Mouse (Mus musculus) layer of hippocampus, postnatal 14 days (tissue): Measurements from ENCODE around the gene Tmem91. TPM values are rescaled to one million over a fixed set of nuclear protein-coding genes. Genes with fewer than 3 reads are reported as not detected.

Experiments used
- DNase-seq, 2 experiments: peaks; one replicate each; pipeline ENCODE4 v3.0.0; 2021 to 2022; ENCODE audit warnings: low spot score in 2 of 2, mixed read lengths in 1 of 2
- total RNA-seq, 2 experiments: library from RNA; stranded (reverse); gene quantifications; 2 replicates each; pipeline ENCODE4 v1.2.3; 2021

Gene Tmem91
- total RNA-seq, 2 experiments from 2014 or later: 16.4 to 29.3 TPM

DNA sequence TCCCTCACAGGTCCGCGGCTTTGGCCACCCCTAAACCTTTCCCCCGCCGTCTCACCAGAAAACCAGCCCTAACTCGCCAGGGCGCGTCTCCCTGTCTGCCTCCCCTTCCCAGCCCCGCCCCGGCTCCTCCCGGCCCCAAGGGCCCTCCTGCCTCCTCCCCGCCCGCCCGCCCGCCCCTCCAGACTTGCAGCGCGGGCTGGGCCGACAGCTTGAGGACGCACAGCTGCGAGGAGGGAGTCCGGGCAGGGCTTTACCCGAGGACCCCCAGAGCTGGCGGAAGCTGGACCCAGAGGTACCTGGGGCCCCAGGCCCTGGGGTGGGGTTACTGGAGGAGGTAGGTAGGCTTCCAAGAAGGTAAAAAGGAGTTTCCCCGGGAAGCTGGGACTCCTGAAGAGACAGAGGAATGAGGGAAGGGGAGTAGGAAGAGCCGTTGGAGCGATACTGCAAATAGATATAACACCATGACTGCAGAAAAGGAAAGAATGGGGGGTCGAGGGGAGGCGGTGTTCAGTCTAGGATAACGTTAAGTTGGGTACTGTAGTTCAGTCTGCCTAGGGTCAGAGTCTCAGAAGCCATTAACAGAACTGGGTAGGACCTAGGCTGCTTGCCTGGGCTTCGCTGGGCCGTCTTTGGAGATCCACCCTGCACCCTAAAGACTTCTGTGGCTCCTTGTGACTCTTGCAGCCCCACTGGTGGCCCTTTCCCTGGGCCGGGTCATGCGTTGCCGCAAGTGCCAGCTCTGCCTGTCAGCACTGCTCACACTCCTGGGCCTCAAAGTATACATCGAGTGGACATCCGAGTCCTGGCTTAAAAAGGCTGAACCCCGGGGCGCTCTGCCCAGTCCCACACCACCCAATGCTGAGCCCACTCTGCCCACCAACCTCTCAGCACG, 47.3 kb downstream of the Tmem91 start:
- no peak for DNase-seq

DNA sequence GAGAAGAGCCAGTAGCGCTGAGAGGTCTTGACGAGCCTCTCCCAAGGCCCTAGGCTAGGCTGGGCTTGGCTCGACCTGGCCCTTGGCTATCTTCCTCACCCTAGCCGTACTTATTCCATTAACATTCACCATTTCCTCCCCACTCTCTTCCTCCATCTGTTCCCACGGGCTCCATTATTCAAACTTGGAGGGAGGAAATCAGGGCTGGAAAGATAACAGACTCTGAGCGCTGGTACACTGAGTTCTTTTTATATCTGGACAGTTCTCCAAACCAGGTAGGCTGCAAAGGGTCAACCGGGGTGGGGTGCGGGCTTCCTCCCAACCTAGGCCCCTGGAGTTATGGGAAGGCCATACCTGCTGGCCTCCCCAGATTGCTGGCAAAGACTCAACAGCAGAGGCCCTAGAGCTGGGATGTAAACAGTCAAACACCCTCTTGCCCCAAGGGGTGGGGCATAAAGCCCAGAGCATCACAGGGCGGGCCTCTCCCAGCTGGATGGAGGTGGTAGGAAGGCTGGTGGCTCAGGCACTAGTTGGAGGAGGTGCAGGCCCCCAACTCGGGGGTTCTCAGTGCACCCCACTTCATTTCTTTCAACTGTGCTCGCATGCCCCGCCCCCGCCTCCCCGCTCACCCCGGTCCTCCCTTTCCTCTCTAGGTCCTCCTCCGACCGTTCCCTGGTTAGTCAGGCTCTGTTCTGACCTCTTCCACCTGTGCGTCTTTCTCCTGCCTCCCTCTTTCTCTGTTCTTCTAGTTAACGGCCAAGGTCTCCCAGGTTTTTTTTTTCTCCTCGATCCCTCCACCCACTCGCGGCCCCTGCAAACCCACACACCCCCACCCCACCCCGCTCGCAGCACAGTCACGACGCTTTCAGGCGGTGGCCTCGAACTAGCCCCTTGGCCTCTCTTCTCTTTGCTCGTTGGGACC, 48.2 kb downstream of the Tmem91 start, which contains the start of gene B3gnt8:
Gene B3gnt8 (plus strand): TSS at position 146 of the 922 bp plus-strand sequence.
- no peak for DNase-seq

- no peak for DNase-seq
Measured at GRCm38 (mm10) chr7:25625594-25626250, 49.2 kb downstream of the Tmem91 start.

GRCm38 (mm10) chr7:25624851-25625250, 50.1 kb downstream of the Tmem91 start:
- DNase-seq: no peak

DNA sequence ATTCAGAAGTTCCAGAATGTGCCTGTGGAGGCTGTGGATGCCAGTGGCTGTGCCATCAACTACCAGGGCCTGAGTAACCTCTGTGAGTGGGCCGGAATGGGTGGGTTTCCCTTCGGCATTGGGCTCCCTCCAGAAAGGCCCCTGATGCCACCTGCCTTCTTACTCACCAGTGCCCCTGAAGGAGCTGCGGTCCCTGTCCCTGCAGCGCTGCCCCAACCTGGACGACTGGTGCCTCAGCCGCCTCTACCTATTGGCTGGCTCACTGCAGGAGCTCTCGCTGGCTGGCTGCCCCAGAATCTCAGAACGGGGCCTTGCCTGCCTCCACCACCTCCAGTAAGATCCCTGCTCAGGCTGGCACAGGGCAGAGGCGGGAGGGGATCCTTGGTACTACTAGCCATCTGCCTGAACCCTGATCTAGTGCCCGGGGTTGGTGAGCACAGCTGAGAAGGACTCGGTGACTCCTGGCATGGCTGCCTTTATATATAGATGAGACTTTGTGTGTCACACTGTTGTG, 51.1 kb downstream of the Tmem91 start:
- DNase-seq: no peak

- DNase-seq: no peak
Measured at GRCm38 (mm10) chr7:25620751-25621150, 54.2 kb downstream of the Tmem91 start.

DNA sequence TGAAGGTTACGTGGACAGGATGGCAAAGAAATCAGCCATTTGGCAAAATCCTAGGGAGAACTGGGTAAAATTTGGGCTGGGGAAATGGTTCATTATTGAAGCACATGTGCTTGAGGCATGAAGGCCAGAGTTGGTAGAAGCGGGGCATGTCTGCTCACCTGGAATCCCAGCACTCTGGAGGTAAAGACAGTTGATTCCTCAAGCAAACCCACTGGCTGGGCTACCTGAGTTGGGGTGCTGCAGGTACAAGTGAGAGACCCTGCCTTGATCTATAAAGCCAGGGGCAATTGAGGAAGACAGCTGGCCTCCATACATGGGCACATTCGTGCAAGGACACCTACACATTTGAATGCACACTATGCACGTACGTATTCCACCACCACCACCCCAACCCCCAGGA, 54.9 kb downstream of the Tmem91 start:
- DNase-seq: no peak

DNA sequence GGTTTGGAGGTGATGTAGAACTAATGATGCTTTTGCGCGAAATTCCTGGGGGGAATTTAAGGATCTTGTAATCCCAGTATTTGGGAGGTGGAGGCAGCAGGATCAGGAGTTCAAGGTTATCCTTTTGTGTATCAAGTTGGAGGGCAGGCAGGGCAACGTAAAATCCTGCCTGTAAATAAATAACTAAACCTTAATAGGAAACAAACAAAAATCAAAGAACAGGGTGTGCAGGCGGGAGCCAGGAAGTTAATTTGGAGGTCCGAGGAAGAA, 55.3 kb downstream of the Tmem91 start:
- no peak for DNase-seq

Other genes with a start within 250 kb of the Tmem91 start
- 1 to 10 TPM; 2.5 to 3.1 TPM for gene Ceacam1, start 197.6 kb downstream of the Tmem91 start, total RNA-seq
- under 1 TPM; 0.14 to 0.23 TPM for gene Ceacam2, start 135.3 kb downstream of the Tmem91 start, total RNA-seq
- under 1 TPM in 1 of 2 experiments, not detected in 1; 0.57 TPM for gene Erich4, start 59.3 kb downstream of the Tmem91 start, total RNA-seq
- 10 to 100 TPM; 37.3 to 39.2 TPM for gene Dmac2, start 55.8 kb downstream of the Tmem91 start, total RNA-seq
- 1 to 10 TPM; 1.9 to 2.0 TPM for gene B3gnt8, start 48.5 kb downstream of the Tmem91 start, total RNA-seq
- gene Bckdha, start 16.2 kb downstream of the Tmem91 start, total RNA-seq: 10 to 100 TPM; 38.3 to 42.6 TPM
- gene Exosc5, start 16.0 kb downstream of the Tmem91 start, total RNA-seq: 10 to 100 TPM; 29.3 to 29.8 TPM
- 10 to 100 TPM; 21.9 to 25.3 TPM for gene B9d2, start 5.6 kb upstream of the Tmem91 start, total RNA-seq
- 1 to 10 TPM; 8.1 to 8.9 TPM for gene Tgfb1, start 11.8 kb upstream of the Tmem91 start, total RNA-seq
- 10 to 100 TPM; 50.1 to 50.5 TPM for gene Ccdc97, start 43.9 kb upstream of the Tmem91 start, total RNA-seq
- gene Hnrnpul1, start 79.6 kb upstream of the Tmem91 start, total RNA-seq: 100 to 1,000 TPM; 114 to 119 TPM
- 10 to 100 TPM; 46.7 to 47.9 TPM for gene Axl, start 113.5 kb upstream of the Tmem91 start, total RNA-seq
- gene Cyp2s1, start 141.7 kb upstream of the Tmem91 start, total RNA-seq: 1 to 10 TPM; 1.3 to 1.9 TPM
- gene Cyp2b10, start 222.5 kb upstream of the Tmem91 start, total RNA-seq: not detected